Mouse (Mus musculus): Measurements from ENCODE around the gene Olfr1009.

DNA sequence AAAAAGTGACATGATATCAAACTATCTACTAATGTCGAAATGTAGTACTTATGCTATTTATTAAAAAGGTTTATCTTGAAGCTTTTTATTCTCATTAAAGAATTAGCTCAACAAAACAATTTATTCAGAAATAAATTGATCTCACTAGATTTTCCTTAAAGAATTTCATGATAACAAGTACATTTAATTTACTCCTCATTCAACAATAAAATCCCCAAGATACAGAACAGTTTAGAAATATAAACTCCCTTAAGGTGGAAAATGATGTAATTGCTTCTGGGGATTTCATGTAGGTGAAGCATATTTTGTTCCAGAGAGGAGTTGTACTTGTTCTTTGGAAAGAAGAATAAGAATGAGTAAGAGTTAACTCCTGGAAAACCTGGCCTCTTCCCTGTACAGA lies at the start of gene Olfr1009:
- TF ChIP-seq CTCF (IDR thresholded peaks at IDR 0.05; ENCODE audit: extremely low read depth, insufficient read length, insufficient replicate concordance, low read depth, low read length) (no peak), POLR2A (IDR thresholded peaks at IDR 0.05; ENCODE audit: low read depth, low read length) (no peak)
